Mouse (Mus musculus): ENCODE measurements at regions not wholly inside any gene's neighbourhood (a gene's known extent, or its start where the extent isn't known, plus 50 kb on each side); places are given as distances from the start of the nearest gene placed in this dataset.

GRCm38 (mm10) chr5:74864540-74865157 is 161.9 kb upstream of the Lnx1 start:
- WGBS: 76% methylated on average over 6 of the region's 6 CpGs
- no peaks in the 10 kb centered on the region for H3K4me1 ChIP-seq (ENCODE audit: control insufficient read depth, insufficient read depth, insufficient read length, low read length)
- TF ChIP-seq CTCF (IDR thresholded peaks at IDR 0.05; ENCODE audit: extremely low read depth, insufficient read length, insufficient replicate concordance, low read depth, low read length) (no peak), POLR2A (IDR thresholded peaks at IDR 0.05; ENCODE audit: low read depth, low read length) (no peak)
- no peak overlapping the region for H3K4me3 ChIP-seq (ENCODE audit: low read depth, low read length)
- no peak overlapping the region for H3K27ac ChIP-seq (ENCODE audit: insufficient read depth, low read depth, low read length)
- H3K36me3 ChIP-seq (ENCODE audit: control insufficient read depth, insufficient read depth, low read length): no peaks in the 10 kb centered on the region
- no peaks in the 10 kb centered on the region for H3K27me3 ChIP-seq (ENCODE audit: control insufficient read depth, insufficient read depth, low read length)

GRCm38 (mm10) chr5:74861297-74861696 is 158.6 kb upstream of the Lnx1 start:
- 62% methylated on average over 2 of the region's 2 CpGs for WGBS
- no peaks in the 10 kb centered on the region for H3K27me3 ChIP-seq (ENCODE audit: control insufficient read depth, insufficient read depth, low read length)
- TF ChIP-seq CTCF (IDR thresholded peaks at IDR 0.05; ENCODE audit: extremely low read depth, insufficient read length, insufficient replicate concordance, low read depth, low read length): no peak
- TF ChIP-seq POLR2A (IDR thresholded peaks at IDR 0.05; ENCODE audit: low read depth, low read length): no peak
- no peaks in the 10 kb centered on the region for H3K36me3 ChIP-seq (ENCODE audit: control insufficient read depth, insufficient read depth, low read length)
- H3K27ac ChIP-seq (ENCODE audit: insufficient read depth, low read depth, low read length): no peak overlapping the region
- no peak overlapping the region for H3K4me3 ChIP-seq (ENCODE audit: low read depth, low read length)
- no peaks in the 10 kb centered on the region for H3K4me1 ChIP-seq (ENCODE audit: control insufficient read depth, insufficient read depth, insufficient read length, low read length)

- Histone ChIP-seq H3K4me1 (ENCODE audit: control insufficient read depth, insufficient read depth, insufficient read length, low read length) (no peaks in the 10 kb centered on the region), H3K27ac (ENCODE audit: insufficient read depth, low read depth, low read length) (no peak overlapping the region), H3K4me3 (ENCODE audit: low read depth, low read length) (no peak overlapping the region), H3K36me3 (ENCODE audit: control insufficient read depth, insufficient read depth, low read length) (no peaks in the 10 kb centered on the region), H3K27me3 (ENCODE audit: control insufficient read depth, insufficient read depth, low read length) (no peaks in the 10 kb centered on the region)
- no peak for TF ChIP-seq POLR2A (IDR thresholded peaks at IDR 0.05; ENCODE audit: low read depth, low read length)
- TF ChIP-seq CTCF (IDR thresholded peaks at IDR 0.05; ENCODE audit: extremely low read depth, insufficient read length, insufficient replicate concordance, low read depth, low read length): no peak
- WGBS: 32% methylated on average over 5 of the region's 5 CpGs
Measured at GRCm38 (mm10) chr5:74857861-74858260, 155.1 kb upstream of the Lnx1 start.

DNA sequence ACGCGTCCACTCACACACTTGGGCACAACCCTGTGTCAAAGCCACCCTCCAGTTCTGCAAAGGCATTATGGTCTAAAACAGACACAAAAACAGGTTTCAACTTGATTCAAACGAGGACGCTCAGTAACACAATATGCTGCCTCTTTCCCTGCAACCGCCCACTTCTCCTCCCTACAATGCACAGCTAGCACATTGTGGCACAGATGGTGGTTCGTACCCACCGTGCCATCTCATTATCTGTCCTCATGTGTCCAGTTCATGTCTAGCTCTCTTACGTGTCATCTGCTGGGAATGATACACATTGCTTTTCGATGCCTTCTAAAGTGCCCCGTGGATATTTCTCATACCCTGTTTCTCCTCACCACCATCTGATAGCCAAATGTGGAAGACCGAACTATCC is 154.4 kb upstream of the Lnx1 start:
- no peaks in the 10 kb centered on the region for H3K4me1 ChIP-seq (ENCODE audit: control insufficient read depth, insufficient read depth, insufficient read length, low read length)
- no peaks in the 10 kb centered on the region for H3K36me3 ChIP-seq (ENCODE audit: control insufficient read depth, insufficient read depth, low read length)
- no peak overlapping the region for H3K27ac ChIP-seq (ENCODE audit: insufficient read depth, low read depth, low read length)
- H3K4me3 ChIP-seq (ENCODE audit: low read depth, low read length): no peak overlapping the region
- TF ChIP-seq POLR2A (IDR thresholded peaks at IDR 0.05; ENCODE audit: low read depth, low read length) (no peak), CTCF (IDR thresholded peaks at IDR 0.05; ENCODE audit: extremely low read depth, insufficient read length, insufficient replicate concordance, low read depth, low read length) (no peak)
- 90% methylated on average over 11 of the region's 11 CpGs for WGBS
- H3K27me3 ChIP-seq (ENCODE audit: control insufficient read depth, insufficient read depth, low read length): no peaks in the 10 kb centered on the region

DNA sequence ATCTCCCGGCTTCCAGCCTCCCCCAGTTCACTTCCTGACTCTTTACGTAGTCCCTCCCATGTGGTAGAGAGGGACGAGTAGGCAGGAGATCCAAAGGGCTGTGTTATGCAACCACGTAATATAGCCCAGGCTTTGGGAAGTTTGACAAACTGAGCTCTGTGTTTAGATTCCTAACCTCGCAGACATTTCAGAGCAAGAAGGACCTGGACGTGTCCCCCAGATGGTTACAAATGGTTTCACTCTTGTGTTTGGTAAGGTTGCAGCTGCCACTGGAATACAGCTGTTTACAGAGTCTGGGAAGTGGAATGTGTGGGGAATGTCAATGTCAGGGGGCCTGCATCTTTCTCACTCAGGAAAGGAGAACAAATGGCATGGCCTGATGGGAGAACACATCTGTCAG is 145.1 kb upstream of the Lnx1 start:
- Histone ChIP-seq H3K27ac (ENCODE audit: insufficient read depth, low read depth, low read length) (no peak overlapping the region), H3K27me3 (ENCODE audit: control insufficient read depth, insufficient read depth, low read length) (no peaks in the 10 kb centered on the region), H3K36me3 (ENCODE audit: control insufficient read depth, insufficient read depth, low read length) (no peaks in the 10 kb centered on the region), H3K4me3 (ENCODE audit: low read depth, low read length) (no peak overlapping the region), H3K4me1 (ENCODE audit: control insufficient read depth, insufficient read depth, insufficient read length, low read length) (no peaks in the 10 kb centered on the region)
- TF ChIP-seq CTCF (IDR thresholded peaks at IDR 0.05; ENCODE audit: extremely low read depth, insufficient read length, insufficient replicate concordance, low read depth, low read length) (no peak), POLR2A (IDR thresholded peaks at IDR 0.05; ENCODE audit: low read depth, low read length) (no peak)
- WGBS: 60% methylated on average over 6 of the region's 6 CpGs

DNA sequence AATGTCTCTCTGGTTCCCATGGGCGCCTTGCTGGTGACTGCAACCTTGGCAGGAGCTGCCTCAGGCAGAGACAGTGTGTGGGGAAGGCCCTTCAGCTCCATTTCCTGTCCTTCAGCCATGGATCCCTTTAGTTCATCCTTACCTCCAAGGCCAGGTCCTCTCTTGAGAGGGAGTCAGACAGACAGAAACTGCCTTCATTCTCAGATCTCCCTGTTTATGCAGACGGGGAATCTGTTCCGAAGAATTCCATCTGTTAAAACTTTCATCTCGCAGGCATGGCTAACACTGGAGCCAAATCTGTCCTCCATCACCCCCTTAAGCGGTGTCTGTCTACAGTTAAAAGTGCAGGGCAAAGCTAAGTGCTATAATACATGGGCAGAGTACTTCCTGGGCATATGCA is 144.0 kb upstream of the Lnx1 start:
- Histone ChIP-seq H3K4me1 (ENCODE audit: control insufficient read depth, insufficient read depth, insufficient read length, low read length) (no peaks in the 10 kb centered on the region), H3K36me3 (ENCODE audit: control insufficient read depth, insufficient read depth, low read length) (no peaks in the 10 kb centered on the region), H3K27ac (ENCODE audit: insufficient read depth, low read depth, low read length) (no peak overlapping the region), H3K4me3 (ENCODE audit: low read depth, low read length) (no peak overlapping the region), H3K27me3 (ENCODE audit: control insufficient read depth, insufficient read depth, low read length) (no peaks in the 10 kb centered on the region)
- 84% methylated on average over 5 of the region's 5 CpGs for WGBS
- TF ChIP-seq POLR2A (IDR thresholded peaks at IDR 0.05; ENCODE audit: low read depth, low read length): no peak
- no peak for TF ChIP-seq CTCF (IDR thresholded peaks at IDR 0.05; ENCODE audit: extremely low read depth, insufficient read length, insufficient replicate concordance, low read depth, low read length)

- TF ChIP-seq POLR2A (IDR thresholded peaks at IDR 0.05; ENCODE audit: low read depth, low read length): no peak
- no peak for TF ChIP-seq CTCF (IDR thresholded peaks at IDR 0.05; ENCODE audit: extremely low read depth, insufficient read length, insufficient replicate concordance, low read depth, low read length)
- H3K27me3 ChIP-seq (ENCODE audit: control insufficient read depth, insufficient read depth, low read length): no peaks in the 10 kb centered on the region
- WGBS: 41% methylated on average over 2 of the region's 2 CpGs
- no peaks in the 10 kb centered on the region for H3K36me3 ChIP-seq (ENCODE audit: control insufficient read depth, insufficient read depth, low read length)
- no peak overlapping the region for H3K27ac ChIP-seq (ENCODE audit: insufficient read depth, low read depth, low read length)
- no peaks in the 10 kb centered on the region for H3K4me1 ChIP-seq (ENCODE audit: control insufficient read depth, insufficient read depth, insufficient read length, low read length)
- H3K4me3 ChIP-seq (ENCODE audit: low read depth, low read length): no peak overlapping the region
Measured at GRCm38 (mm10) chr5:74834401-74834800, 131.7 kb upstream of the Lnx1 start.

All from small intestine, adult 2 months (tissue).